Mouse (Mus musculus): ENCODE measurements around the gene Mrtfa. TPM values are rescaled to one million over a fixed set of nuclear protein-coding genes. Genes with fewer than 3 reads are reported as not detected.
"Not testable (repeated sequence)": the region's sequence is repeated elsewhere in the genome, so short reads cannot be mapped to it uniquely, and the experiment has no call there.

Gene Mrtfa
- polyA plus RNA-seq, 1 experiment from 2014 or later, result 25.0 TPM

- Histone ChIP-seq H3K4me1 (no peaks in the 10 kb centered on the region), H3K4me3 (no peak overlapping the region), H3K9me3 (no peaks in the 10 kb centered on the region), H3K27me3 (replicated peaks; ENCODE audit: low read depth, poor library complexity, severe bottlenecking) (no peaks in the 10 kb centered on the region), H3K36me3 (replicated peaks) (no peaks in the 10 kb centered on the region), H3K27ac (replicated peaks) (no peak overlapping the region)
- 89% methylated on average over 10 of the region's 10 CpGs for WGBS
- no peak for DNase-seq (ENCODE audit: low spot score)
These were observed 34.5 kb upstream of the Mrtfa start for GRCm38 (mm10) chr15:81225016-81225415.

- 80% methylated on average over 6 of the region's 6 CpGs for WGBS
- Histone ChIP-seq H3K9me3 (no peaks in the 10 kb centered on the region), H3K36me3 (replicated peaks) (no peaks in the 10 kb centered on the region), H3K27me3 (replicated peaks; ENCODE audit: low read depth, poor library complexity, severe bottlenecking) (no peaks in the 10 kb centered on the region), H3K4me1 (no peaks in the 10 kb centered on the region), H3K27ac (replicated peaks) (no peak overlapping the region), H3K4me3 (no peak overlapping the region)
- DNase-seq (ENCODE audit: low spot score), result no peak
These were observed 30.9 kb upstream of the Mrtfa start for GRCm38 (mm10) chr15:81221446-81221845.

- not testable (repeated sequence) for H3K36me3 ChIP-seq (replicated peaks); H3K9me3 ChIP-seq; DNase-seq (ENCODE audit: low spot score); H3K4me3 ChIP-seq; H3K4me1 ChIP-seq; H3K27ac ChIP-seq (replicated peaks); H3K27me3 ChIP-seq (replicated peaks; ENCODE audit: low read depth, poor library complexity, severe bottlenecking)
- 75% methylated on average over 8 of the region's 8 CpGs for WGBS
These were observed 29.5 kb upstream of the Mrtfa start for GRCm38 (mm10) chr15:81220051-81220450.

- H3K9me3 ChIP-seq, result peaks cover 4% of the 10 kb centered on the region; the same call in 1 of the 2 replicates
- 81% methylated on average over 6 of the region's 6 CpGs for WGBS
- peaks cover under 1% of the 10 kb centered on the region; the same call in 1 of the 2 replicates for H3K4me1 ChIP-seq
- H3K27me3 ChIP-seq (replicated peaks; ENCODE audit: low read depth, poor library complexity, severe bottlenecking), result no peaks in the 10 kb centered on the region
- no peak for DNase-seq (ENCODE audit: low spot score)
- H3K27ac ChIP-seq (replicated peaks), result no peak overlapping the region
- H3K36me3 ChIP-seq (replicated peaks), result no peaks in the 10 kb centered on the region
- no peak overlapping the region for H3K4me3 ChIP-seq
These were observed 28.5 kb upstream of the Mrtfa start for GRCm38 (mm10) chr15:81219054-81219453.

- Histone ChIP-seq H3K4me3 (no peak overlapping the region), H3K9me3 (peaks cover 4% of the 10 kb centered on the region; the same call in 1 of the 2 replicates), H3K36me3 (replicated peaks) (no peaks in the 10 kb centered on the region), H3K4me1 (peaks cover 21% of the 10 kb centered on the region), H3K27me3 (replicated peaks; ENCODE audit: low read depth, poor library complexity, severe bottlenecking) (no peaks in the 10 kb centered on the region), H3K27ac (replicated peaks) (no peak overlapping the region)
- no peak for DNase-seq (ENCODE audit: low spot score)
- WGBS, result 88% methylated on average over 19 of the region's 19 CpGs
These were observed 26.5 kb upstream of the Mrtfa start for GRCm38 (mm10) chr15:81216906-81217653.

GRCm38 (mm10) chr15:81212976-81213375 is 22.4 kb upstream of the Mrtfa start:
- Histone ChIP-seq H3K36me3 (replicated peaks) (no peaks in the 10 kb centered on the region), H3K4me3 (no peak overlapping the region), H3K4me1 (peaks cover 21% of the 10 kb centered on the region), H3K27me3 (replicated peaks; ENCODE audit: low read depth, poor library complexity, severe bottlenecking) (no peaks in the 10 kb centered on the region), H3K9me3 (peaks cover 4% of the 10 kb centered on the region; the same call in 1 of the 2 replicates), H3K27ac (replicated peaks) (peak overlapping the region; percentile 73)
- peak; percentile 79 for DNase-seq (ENCODE audit: low spot score)
- WGBS, result 39% methylated on average over 15 of the region's 15 CpGs

- no peaks in the 10 kb centered on the region for H3K27me3 ChIP-seq (replicated peaks; ENCODE audit: low read depth, poor library complexity, severe bottlenecking)
- no peaks in the 10 kb centered on the region for H3K9me3 ChIP-seq
- H3K4me1 ChIP-seq, result peaks cover 21% of the 10 kb centered on the region
- WGBS, result 75% methylated on average over 5 of the region's 5 CpGs
- H3K27ac ChIP-seq (replicated peaks), result no peak overlapping the region
- DNase-seq (ENCODE audit: low spot score), result no peak
- H3K4me3 ChIP-seq, result no peak overlapping the region
- H3K36me3 ChIP-seq (replicated peaks), result no peaks in the 10 kb centered on the region
These were observed 19.9 kb upstream of the Mrtfa start for GRCm38 (mm10) chr15:81210496-81210895.

GRCm38 (mm10) chr15:81202462-81202861 is 11.9 kb upstream of the Mrtfa start:
- DNase-seq (ENCODE audit: low spot score), result no peak
- Histone ChIP-seq H3K4me1 (no peaks in the 10 kb centered on the region), H3K9me3 (peaks cover 2% of the 10 kb centered on the region), H3K4me3 (no peak overlapping the region), H3K27me3 (replicated peaks; ENCODE audit: low read depth, poor library complexity, severe bottlenecking) (no peaks in the 10 kb centered on the region), H3K27ac (replicated peaks) (no peak overlapping the region), H3K36me3 (replicated peaks) (no peaks in the 10 kb centered on the region)
- 95% methylated on average over 5 of the region's 5 CpGs for WGBS

- Histone ChIP-seq H3K9me3 (peaks cover 2% of the 10 kb centered on the region), H3K27ac (replicated peaks) (no peak overlapping the region), H3K36me3 (replicated peaks) (no peaks in the 10 kb centered on the region), H3K27me3 (replicated peaks; ENCODE audit: low read depth, poor library complexity, severe bottlenecking) (no peaks in the 10 kb centered on the region), H3K4me3 (no peak overlapping the region), H3K4me1 (no peaks in the 10 kb centered on the region)
- DNase-seq (ENCODE audit: low spot score), result peak; percentile 67
- WGBS, result 26% methylated on average over 4 of the region's 4 CpGs
These were observed 8.9 kb upstream of the Mrtfa start for GRCm38 (mm10) chr15:81199372-81199959.

- 95% methylated on average over 5 of the region's 5 CpGs for WGBS
- Histone ChIP-seq H3K9me3 (peaks cover 2% of the 10 kb centered on the region), H3K4me3 (no peak overlapping the region), H3K27ac (replicated peaks) (no peak overlapping the region), H3K27me3 (replicated peaks; ENCODE audit: low read depth, poor library complexity, severe bottlenecking) (no peaks in the 10 kb centered on the region), H3K4me1 (no peaks in the 10 kb centered on the region), H3K36me3 (replicated peaks) (no peaks in the 10 kb centered on the region)
- no peak for DNase-seq (ENCODE audit: low spot score)
These were observed 7.9 kb upstream of the Mrtfa start for GRCm38 (mm10) chr15:81198447-81198846.

- H3K4me3 ChIP-seq, result no peak overlapping the region
- DNase-seq (ENCODE audit: low spot score), result no peak
- 91% methylated on average over 10 of the region's 10 CpGs for WGBS
These were observed 6.6 kb upstream of the Mrtfa start for GRCm38 (mm10) chr15:81197197-81197596.

GRCm38 (mm10) chr15:81195447-81195846 is 4.9 kb upstream of the Mrtfa start:
- no peaks in the 10 kb centered on the region for H3K27me3 ChIP-seq (replicated peaks; ENCODE audit: low read depth, poor library complexity, severe bottlenecking)
- WGBS, result 55% methylated on average over 4 of the region's 4 CpGs
- peaks cover 8% of the 10 kb centered on the region for H3K4me1 ChIP-seq
- H3K9me3 ChIP-seq, result peaks cover 2% of the 10 kb centered on the region
- DNase-seq (ENCODE audit: low spot score), result no peak
- no peak overlapping the region for H3K4me3 ChIP-seq
- no peaks in the 10 kb centered on the region for H3K36me3 ChIP-seq (replicated peaks)
- H3K27ac ChIP-seq (replicated peaks), result no peak overlapping the region

More at GRCm38 (mm10) chr15:81197197-81197596, 6.6 kb upstream of the Mrtfa start:
- H3K36me3 ChIP-seq (replicated peaks), result no peaks in the 10 kb centered on the region
- no peaks in the 10 kb centered on the region for H3K4me1 ChIP-seq
- H3K27me3 ChIP-seq (replicated peaks; ENCODE audit: low read depth, poor library complexity, severe bottlenecking), result no peaks in the 10 kb centered on the region
- H3K27ac ChIP-seq (replicated peaks), result no peak overlapping the region
- H3K9me3 ChIP-seq, result peaks cover 2% of the 10 kb centered on the region

GRCm38 (mm10) chr15:81194791-81195190 is 4.2 kb upstream of the Mrtfa start:
- DNase-seq (ENCODE audit: low spot score), result no peak
- H3K4me1 ChIP-seq, result peaks cover 12% of the 10 kb centered on the region
- WGBS, result 87% methylated on average over 6 of the region's 6 CpGs
- H3K4me3 ChIP-seq, result no peak overlapping the region
- H3K9me3 ChIP-seq, result peaks cover 2% of the 10 kb centered on the region
- no peaks in the 10 kb centered on the region for H3K27me3 ChIP-seq (replicated peaks; ENCODE audit: low read depth, poor library complexity, severe bottlenecking)
- H3K27ac ChIP-seq (replicated peaks), result no peak overlapping the region
- H3K36me3 ChIP-seq (replicated peaks), result no peaks in the 10 kb centered on the region

All from embryonic facial prominence, embryonic 10.5 days (tissue).